Mouse (Mus musculus): ENCODE measurements around the gene Pzp.
A peak's percentile ranks its signal among the peaks of the same experiment; 100 is the strongest.

Pzp gene

DNA sequence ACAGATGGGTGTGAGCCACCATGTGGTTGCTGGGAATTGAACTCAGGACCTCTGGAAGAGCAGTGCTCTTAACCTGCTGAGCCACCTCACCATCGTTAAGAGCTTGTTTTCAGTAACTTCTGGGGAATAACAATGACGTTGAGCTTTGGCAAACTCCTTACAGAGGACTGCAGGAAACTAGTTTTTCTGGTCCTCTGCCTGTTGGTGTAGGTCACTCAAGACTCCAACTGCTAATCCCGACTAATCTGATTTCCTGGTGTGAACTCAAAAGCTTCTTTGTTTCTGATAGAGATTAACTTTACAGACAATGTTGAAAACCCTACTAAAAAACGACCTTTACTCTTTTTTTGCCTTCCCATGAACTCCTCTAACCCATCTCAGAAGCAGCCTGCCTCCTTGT, 49.0 kb downstream of the Pzp start:
- DNase-seq, result no peak

DNA sequence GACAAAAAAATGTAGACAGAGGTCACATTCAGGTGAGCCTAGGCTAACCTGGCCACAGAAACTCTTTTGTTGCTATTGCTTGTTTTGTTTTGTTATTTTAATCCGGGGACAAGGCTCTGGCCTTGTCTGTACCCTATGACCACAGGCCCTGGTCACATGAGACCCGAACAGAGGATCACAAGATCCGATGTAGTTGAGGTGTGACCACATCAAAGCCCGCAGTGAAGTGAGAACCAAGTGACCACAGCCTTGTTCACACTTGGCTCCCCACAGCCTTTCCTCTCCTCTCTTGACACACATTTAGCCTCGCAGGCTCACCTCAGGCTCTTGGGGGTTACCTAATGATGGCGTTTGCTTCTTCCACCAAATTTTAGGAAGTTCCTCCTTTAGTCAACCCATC, 52.4 kb downstream of the Pzp start:
- DNase-seq, result no peak

GRCm38 (mm10) chr6:128469451-128469850, 57.1 kb downstream of the Pzp start:
- DNase-seq, result no peak

- no peak for DNase-seq
These were observed 59.2 kb downstream of the Pzp start for GRCm38 (mm10) chr6:128467298-128467697.

DNA sequence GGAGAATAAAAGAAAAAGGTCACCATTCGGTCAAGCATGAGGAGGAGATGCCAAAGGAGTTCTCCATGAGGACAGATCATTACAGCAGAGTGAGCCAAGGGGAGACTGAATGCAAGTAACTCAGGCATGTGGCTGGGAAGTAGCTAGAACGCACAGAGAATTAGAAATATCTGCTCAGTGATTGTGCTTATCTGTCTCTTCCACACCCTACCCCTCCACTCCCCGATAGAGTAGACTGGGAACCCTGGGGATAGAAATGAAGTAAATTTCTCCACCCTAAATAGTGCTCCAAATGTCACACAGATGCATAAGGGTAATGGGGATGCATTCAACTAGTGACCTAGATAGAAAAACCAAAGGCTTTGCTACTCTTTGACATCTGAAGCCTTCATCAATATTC, 60.0 kb downstream of the Pzp start:
- no peak for DNase-seq

DNA sequence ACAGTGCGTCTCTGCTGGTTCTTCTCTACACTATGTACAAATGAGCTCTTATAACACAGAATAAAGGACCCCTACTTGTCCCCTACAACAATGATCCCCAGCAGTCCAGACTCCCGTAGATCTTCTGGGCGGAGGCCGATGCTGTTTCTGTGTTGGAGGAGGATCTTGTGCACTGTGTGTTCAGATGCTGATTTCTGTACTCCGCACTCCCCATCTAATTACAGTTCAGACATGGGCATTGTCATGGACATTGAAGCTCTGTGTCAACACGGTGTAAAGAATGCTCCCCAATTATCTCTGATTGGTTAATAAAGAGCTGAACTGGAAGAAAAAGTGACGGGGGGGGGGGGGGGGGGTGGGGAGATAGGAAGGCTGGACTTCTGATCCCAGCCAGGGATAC, 60.5 kb downstream of the Pzp start:
- DNase-seq, result no peak

GRCm38 (mm10) chr6:128464996-128465395, 61.5 kb downstream of the Pzp start:
- no peak for DNase-seq

GRCm38 (mm10) chr6:128461606-128462005, 64.9 kb downstream of the Pzp start:
- no peak for DNase-seq

GRCm38 (mm10) chr6:128460729-128461503, 65.6 kb downstream of the Pzp start:
- DNase-seq, result no peak

- no peak for DNase-seq
These were observed 66.2 kb downstream of the Pzp start for GRCm38 (mm10) chr6:128460321-128460720.

- DNase-seq, result no peak
These were observed 69.3 kb downstream of the Pzp start for GRCm38 (mm10) chr6:128457186-128457585.

- DNase-seq, result peak; percentile 29
These were observed 70.5 kb downstream of the Pzp start for GRCm38 (mm10) chr6:128455835-128456605.

DNA sequence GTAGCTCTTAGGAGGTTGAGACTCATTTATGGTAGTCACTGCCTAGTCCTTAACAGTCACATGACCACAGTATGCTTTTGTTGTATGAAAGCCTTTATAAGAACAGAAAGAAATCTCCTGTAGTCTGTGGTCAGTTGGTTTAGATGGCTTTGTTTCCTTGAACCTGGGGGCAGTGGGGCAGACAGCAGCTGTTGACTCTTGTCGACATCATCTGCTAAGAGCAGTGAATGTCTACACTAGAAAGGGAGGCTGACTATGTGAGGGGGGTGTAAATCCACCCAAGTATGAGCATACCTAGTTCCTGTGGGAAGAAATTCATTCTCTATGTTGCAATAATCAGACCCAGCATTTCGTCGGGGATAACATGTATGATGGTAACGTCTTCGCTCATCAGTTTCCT, 79.5 kb downstream of the Pzp start:
- no peak for DNase-seq

GRCm38 (mm10) chr6:128445761-128446535, 80.6 kb downstream of the Pzp start:
- DNase-seq, result no peak

DNA sequence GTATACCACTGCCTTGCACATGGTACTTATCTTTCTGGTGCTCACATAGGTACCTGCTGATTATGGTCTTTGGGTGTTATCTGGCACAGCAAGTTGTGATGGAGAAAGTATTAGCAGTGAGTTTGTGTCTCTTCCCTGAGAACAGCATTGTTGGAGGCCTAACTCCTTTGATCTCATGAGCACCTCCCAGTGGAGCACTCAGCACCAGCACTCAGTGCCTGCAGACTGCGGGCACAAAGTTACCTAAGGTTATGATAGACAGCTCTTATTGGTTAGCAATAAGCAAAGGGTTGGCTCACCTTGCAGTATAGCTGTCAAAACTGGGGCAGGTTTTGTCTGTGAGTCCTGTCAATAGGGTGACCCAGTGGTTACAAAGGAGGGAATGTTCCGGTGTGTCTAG, 86.3 kb downstream of the Pzp start:
- no peak for DNase-seq

DNA sequence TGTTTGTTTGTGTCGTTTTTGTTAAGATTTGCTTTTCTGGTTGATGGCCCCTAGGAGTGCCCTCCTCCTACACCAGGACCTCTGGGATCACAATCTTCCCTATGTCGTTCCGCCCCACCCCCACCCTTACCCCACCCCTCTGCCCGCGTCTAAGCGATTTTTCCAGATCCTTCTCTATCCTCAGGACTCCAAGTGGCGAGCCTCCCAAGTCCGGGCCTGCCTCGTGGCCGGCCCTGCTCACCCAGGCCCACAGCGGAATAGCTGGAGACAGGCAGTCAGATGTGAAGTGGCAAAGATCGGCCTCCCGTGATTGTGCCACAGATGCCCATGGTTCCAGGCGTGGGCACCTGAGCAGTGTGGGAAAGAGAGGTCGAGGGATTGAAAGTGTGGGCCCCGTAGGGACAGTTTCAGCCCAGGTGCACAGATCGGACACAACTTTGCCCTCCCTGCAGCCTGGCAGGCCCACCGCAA, 87.6 kb downstream of the Pzp start:
- DNase-seq, result no peak

DNA sequence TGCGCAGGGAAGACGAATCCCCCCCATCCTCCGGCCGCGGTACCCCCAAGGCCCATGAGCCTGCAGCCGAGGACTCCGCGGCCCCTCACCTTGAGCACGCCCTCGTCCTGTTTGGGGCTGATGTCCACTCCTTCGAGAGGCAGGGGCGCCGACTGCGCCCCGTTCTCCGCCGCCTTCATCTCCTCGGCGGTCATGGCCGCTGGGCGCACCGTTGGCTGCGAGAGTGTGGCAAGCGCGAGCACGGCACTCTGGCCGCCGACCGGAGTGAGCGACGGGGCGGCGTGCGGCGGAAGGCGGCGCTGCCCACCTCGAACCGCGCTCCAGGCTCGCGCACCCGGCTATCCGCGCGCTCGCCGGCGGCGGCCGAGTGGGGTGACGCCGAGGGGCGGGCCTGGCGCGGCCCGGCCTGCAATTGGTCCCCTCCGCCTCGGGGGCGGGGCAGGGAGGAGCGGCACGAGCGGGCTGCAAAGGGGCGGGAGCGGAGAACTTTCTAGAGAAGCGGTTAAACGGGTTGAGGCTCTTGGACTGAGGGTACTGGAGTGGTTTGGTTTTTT, 88.1 kb downstream of the Pzp start, which contains the start of gene Fkbp4:
Gene Fkbp4, minus strand, starts transcription at position 361 of the 554 bp plus-strand sequence.
- DNase-seq, result peak; percentile 90

DNA sequence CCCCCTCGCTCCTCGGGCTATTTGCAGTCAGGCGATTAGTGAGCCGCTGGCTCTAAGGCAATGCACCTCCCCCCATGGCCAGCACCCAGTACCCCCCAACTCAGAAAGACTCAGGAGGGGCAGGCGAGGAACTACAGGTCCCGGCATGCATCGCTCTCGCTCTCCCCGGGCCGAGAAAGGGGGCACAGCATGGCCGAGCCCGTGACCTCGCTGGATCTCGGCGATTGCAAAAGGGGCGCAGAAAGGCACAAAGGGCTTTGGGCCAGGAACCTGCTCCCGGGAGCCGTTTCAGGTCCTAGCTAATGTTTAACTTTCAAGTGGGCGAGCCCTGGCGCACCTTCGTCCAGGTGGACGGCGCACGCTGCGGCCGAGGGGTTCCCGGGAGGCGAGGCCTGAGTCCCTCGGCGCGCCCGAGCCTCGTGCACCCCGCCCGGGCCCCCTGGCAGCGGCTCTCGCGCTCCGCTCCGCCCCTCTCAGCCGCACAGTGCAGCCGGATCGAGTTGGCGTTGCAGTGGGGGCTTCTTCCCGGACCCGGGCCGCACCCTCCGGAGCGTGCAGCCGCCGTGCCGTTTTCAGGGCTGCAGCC, 88.7 kb downstream of the Pzp start:
- peak; percentile 57 for DNase-seq

DNA sequence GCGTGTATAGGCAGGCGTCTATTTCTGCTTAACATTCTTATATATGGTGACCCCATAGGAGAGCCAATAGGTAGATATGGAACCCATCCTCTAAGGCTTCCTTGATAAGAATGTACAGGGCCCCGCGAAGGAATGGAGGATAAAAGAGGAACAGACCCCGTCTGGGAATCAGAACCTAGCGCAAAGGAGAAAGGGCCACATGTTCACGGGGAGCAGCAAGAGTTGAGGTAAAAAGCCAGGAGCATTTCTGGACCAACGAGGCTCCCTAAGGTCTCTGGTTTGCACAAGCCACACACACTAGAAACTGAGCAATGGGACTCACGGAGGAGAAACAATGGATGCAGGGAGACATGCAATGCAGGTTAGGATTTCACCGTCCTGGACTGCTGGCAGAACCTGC, 89.2 kb downstream of the Pzp start:
- DNase-seq, result no peak

DNA sequence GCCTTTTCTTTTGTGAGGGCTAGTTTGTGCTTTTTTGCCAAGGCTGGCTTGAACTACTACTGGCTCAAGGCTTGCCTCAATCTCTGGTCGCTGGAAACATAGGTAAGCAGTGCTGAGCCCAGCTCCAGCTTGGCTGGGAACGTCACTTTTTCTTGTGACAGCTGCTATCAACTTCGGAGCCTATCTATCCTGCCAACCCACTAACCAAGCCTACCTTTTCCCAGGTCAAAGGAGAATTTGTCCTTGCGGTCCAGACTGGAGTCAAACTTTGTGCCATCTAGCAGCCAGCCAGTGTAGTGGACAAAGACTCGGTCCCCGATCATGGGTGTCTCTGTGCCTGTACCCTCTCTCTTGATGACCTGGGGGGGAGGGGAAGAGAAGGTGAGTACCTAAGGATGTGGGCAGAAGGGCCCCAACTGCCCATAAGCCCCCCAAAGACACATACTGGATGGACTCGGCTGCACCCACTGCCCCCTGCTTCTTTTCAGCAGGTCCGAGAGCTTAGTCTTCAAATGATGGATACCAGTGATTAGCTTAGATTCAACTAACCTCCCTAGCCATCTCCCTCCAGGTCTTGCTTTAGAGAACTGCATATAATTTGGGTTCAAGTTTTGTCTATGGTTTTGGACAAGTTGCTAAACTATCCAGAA, 90.0 kb downstream of the Pzp start:
- no peak for DNase-seq

- no peak for DNase-seq
These were observed 91.0 kb downstream of the Pzp start for GRCm38 (mm10) chr6:128435474-128435873.

Measured in right cerebral cortex, postnatal 14 days (tissue).